Mouse (Mus musculus): Measurements from ENCODE around the gene Aprt.

The Aprt gene

DNA sequence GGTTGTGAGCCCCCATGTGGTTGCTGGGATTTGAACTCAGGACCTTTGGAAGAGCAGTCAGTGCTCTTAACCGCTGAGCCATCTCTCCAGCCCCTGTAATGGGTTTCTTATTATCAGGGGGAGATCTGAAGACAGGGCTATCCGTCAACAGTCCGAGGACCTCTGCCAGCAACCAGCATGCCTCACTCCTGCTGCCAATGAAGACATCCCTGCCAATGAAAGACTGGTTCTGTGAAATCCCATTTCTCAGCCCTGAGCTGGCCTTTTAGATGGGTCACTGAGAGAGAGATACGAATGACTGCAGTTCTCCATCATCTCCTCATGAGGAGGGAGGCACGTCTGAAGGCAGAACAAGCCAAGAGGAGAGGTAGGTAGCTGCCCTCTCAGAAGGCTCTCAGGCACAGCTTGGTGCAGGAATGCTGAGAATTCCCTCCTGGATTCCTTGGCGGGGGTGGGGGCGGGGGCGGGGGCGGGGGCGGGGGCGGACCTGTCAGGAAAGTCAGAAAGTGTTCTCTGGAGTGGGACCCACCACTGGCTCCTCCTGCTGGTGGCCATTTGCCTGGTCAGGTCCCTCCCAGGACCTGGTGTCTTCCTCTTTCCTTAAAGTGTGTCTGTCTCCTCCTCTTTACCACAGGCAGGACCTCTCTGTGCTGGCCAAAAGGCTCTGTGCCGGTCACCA lies 17.9 kb downstream of the Aprt start:
- no peak for DNase-seq

DNA sequence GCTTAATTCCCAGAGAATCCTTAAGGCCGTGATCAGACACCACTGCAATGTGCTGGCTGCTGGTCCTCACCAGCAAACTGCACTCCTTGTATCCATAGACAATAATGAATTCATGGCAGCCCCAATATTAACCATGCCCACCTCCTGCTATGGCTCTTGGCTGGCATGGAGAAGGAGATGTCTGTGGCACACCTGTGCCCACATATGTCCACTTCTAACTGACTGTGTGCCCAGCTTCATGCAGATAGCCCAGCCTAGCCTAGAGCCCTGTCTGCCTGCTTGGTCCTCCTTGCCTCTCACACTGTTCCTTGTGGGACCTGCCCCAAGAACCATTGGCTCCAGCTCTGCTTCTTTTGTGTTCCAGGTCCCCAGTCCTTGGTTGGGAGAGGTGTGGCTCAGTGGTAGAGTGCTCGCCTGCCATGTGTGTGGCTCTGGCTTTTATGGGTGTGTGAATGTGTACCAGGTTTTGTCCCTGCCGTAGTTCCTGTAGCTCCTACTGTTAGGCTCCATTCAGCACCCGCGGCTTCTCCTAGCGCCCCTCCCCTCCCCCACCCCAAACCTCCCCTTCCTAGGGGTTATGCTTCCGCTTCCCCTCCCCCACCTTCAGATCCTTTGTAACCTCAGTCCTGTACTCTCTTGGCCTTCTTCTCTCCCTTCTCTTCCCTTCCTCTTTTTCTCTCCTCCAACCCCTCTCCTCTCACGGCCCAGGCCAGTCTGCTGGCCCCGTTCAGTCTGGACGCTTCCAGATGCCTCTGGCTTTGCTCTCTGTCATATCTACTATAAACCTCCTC lies 19.3 kb downstream of the Aprt start:
- DNase-seq = no peak

DNA sequence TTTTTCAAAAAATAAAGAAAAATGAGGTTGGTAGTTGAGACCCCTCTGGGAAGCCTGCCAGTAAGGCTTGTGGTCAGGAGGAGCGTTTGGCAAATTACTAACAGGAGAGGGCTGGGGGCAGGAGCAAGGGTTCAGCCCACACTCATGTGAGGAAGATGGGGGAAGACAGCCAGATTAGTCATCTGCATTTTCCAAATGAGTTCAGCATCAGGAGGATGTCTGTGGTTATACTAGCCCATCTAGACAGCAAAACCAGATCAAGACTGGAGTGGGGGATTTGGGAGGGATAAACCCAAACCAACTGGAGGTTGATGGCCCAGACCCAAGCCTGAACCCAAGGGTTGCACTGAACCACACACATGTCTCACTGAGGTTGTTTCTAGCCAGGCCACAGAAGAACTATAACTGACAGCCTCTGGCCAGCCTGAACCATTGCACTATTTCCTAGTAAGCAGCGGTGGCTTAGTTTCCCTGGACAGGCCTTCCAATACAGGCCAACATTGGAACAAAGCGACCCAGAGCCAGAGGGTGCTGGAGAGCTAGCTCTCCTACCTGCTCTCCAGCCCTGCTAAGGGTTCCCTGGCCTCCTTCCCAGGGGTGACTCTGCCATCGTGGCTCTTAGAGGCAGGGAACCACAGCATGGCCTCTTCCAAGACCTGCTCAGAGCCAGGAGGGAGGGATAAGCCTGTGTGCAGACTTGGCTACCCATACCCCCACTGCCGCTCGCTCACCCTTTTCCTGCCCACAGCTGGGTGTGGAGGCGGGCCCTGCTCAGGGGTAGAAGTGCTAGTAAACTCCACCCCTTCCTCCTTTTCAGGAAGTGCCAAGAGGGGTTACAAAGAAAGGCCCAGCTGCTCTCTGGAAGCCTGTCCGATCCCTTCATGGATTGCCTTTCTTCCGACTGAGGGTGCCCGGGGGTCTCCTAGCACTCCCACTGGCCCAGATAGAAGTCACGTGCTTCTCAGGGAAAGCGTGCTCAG lies 20.4 kb downstream of the Aprt start:
- DNase-seq = no peak

DNA sequence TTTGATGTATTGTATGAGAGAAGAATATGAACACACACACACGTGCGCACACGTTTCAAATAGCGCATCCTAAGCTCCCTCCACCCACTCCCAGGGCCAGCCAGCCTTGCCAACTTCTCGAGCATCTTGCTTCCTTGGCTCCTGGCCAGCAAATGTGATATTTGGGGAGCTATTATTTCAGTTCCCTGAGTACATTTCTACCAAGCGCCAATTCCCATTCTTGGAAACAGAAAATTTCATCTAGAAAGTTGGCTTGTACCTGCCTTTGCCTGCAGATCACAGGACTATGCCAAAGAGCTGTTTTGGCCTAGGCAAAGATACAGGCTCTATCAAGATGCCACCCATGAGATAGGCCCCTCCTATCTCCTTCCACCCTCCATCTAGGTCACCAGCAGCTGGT lies 21.9 kb downstream of the Aprt start:
- peak; percentile 51 for DNase-seq

DNA sequence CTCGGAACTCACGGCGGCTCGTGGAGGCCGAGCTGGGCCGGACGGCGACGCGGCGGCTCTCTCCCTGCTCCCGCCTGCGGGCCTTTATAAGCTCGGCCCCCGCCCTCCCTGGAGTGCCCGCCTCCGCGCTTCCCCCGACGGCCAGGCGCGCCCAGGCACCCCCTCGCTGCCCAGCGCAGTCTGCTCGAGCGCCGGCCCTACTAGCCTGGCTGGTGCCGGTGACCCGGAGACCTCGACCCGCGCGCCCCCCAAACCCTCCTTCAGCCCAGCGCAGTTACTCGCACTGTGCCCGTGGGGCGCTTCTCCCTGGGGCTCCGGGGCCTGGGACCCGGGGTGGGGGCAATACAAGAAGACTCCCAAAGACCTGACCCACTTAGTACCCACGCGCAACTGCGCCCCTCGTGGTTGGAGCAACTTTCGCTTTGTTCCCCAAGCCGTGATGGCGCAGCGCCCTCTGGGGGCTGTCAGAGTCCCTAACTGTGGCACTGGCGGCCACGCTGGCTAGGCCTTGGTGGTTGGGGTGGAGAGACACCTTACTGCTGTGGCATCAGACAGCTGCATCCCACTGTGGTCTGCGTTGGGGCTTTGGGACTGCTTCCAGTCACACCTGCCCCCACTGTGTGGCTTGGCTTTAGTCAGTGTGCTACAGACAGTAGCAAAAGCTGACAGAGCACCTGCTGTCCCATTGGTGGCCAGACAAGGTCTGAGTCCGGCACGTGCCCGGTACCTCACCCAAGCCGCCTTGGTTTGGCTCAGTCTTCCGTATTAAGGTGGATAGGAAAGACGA lies 25.3 kb downstream of the Aprt start, which contains the start of gene Piezo1:
TSS of gene Piezo1 (minus strand) at position 65 of the 787 bp plus-strand sequence.
- peak; percentile 47 for DNase-seq

DNA sequence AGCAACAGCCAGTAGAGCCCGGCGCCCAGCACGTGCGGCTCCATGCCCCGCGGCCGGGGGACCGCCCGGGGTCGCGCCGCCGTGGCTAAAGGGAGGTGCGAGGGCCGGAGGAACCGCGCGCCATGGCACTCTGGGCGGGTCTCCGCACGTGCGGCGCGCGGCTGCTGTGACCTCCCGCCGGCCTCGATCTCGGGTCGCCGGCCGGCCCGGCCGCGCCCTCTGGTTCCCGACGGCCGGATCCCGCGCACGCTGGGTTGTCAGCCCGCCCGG lies 25.8 kb downstream of the Aprt start:
- DNase-seq = no peak

DNA sequence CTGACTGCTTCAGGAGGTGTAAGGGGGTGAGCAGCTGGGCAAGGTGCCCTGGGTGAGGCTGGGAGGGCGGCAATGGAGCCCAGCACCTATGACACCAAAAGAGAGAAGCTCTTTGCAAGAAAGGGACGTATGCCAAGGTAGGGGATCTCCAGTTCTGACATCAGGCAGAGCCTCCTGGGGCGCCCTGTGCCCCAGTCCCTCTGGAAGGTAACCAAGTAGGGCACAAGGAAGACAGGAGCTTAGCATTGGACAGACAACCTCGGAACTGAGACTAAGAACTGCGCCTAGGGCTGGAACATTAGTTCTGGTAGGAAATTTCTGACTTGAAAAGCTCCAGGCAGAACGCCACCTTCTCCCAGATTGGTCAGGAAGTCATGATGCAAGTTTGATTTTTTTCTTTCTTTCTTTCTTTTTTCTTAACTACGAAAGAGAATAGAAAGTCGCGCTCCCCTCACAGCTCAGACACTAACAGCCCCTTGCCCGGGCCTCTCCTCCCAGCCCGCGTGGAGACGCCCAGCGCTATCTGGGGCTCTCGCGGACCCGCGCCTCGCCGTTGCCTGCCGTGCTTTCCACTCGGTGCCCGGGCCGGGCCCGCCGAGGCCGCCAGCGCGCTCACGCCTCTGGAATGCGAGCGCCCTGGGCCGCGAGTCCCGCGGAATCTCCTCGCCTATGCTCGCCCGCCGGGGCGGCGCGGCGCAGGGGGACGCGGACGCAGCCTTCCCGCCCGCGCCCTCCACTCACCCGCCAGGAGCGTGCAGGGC lies 26.3 kb downstream of the Aprt start:
- no peak for DNase-seq

DNA sequence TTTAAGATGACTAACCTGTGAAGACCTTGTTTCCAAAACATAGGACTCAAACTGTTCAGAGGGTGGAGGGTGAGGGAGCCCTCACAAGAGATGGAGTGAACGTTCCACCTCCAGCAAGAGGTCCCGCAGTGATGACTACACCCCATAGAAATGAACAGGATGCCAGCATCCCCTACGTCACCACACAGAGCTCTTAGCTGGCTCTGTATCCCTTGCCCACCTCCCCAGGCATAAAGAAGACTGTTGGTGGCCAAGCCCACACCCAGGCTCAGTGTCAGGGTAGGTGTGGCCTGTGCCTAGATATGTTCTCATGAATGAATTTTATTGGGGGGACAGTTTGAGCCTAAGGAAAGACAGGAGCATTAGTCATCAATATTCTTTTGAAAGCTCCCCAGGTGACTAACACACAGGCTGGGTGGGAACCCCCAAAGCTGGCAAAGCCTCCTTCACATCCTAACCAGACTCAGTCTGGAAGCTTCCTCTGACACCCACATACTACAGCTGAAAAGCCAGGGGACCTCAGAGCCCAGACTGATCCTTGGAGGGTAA lies 27.7 kb downstream of the Aprt start:
- no peak for DNase-seq

DNA sequence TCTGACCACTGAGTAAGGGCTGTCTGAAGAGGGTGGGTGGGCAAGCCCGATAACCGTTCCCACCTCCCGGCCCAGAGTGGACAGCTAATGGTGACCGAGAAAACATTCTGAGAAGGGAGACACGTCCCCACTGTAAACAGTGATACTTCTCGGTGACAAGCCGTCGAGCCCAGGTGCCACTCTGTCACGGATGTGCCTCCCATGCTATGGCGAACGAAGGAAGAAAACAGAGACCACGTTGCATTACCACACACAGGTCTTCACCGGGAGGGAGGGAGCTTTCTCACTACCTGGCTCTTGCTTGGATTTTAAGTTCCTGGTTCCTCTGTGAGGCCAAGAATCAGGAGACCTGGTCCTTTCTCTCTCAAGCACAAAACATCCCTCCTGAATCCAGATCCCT lies 28.4 kb downstream of the Aprt start:
- DNase-seq = no peak

DNA sequence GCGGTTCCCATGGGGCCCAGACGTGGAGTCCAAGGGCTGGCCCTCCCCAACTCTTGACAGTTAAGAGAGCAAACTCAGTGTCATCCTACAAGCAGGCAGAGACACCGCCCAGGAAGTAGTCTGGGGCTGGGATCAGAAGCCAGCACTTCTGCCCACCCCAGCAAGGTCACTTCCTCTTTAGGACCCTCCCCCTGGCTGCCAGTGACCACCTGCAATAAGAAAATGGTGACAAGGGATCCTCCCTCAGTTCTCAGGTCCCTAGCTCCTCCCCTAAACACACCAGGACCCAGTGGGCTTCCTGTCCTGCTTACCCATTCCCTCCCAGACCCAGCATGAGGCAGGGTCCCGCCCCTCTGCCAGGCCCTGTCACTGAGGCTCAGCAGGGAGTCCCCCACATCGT lies 28.9 kb downstream of the Aprt start:
- DNase-seq = no peak

DNA sequence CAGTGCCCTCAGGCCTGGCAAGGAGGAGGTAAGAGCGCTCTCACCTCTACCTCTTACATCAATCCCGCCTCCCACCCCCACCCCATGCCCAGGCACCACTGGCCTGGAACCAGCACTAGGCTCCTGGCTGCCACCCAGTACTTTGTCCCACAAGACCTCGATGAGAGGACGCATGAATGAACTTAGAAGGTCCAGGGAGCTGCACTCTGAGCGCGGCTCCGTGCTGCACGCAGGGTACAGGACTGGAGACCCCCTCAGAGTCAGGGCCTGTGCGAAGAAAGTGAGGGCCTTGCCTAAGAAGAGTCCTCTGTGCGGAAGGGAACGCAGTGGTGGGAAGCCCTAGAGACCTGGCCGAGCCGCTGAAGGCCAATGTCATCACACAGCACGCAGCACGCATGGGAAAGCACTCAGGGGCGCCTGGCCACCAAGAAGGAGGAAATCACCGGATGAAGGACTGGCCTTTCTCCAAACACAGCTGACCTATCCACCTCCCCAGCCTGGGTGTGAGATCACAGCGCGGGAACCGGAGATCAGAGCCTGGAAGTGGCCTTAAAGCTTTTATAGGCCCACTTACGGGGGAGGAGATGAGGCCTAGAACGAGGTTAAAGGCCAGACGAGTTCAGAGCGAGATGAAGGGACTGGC lies 29.8 kb downstream of the Aprt start:
- DNase-seq = no peak

DNA sequence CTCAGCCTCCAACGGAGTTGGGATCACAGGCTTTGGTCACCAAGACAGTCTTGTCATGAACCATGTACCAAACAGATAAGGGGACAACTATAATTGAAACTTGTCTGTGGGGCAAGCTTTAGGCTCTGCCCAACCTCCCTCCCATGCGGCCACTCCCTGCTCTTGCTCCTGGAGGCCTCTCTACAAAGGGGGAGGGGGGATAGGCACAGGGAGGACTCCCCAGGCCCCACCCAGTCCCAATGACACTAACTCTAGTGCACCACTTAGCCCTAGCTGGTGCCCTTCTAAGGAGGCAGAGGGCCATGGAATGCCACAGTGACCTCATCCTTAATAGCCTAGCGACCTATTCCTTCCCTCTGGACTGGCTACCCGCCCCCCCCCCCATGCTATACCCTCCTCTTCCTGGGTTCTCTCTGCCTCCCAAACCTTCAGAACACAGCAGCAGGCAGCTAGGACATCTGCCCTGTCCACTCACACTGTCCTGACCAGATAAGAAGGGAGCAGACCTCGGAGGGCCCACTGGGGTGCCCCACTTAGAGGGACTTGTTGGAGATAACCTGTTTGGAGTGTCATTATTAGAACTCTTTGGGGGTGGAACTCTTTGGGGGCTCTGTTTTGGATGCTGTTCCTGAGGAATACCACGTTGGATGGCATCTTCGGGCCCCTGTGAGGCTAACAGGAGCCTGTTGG lies 30.5 kb downstream of the Aprt start:
- DNase-seq = no peak

DNA sequence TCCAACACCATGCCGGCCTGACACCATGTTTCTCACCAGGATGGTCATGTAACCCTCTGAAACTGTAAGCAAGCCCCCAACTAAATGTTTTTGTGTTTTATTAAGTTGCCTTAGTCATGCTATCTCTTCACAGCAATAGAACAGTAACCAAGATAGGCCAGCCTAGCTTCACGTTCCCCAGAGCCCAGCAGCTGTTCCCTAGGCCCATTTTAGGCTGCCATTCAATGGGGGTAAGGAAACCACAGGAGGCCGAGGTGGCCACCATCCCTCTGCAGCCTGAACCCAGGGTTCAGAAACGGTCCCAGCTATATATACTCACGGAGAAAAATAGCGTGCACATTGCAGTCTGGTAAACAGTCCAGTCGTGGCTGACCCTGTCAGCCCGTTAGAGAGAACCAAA lies 32.6 kb downstream of the Aprt start:
- DNase-seq = no peak

DNA sequence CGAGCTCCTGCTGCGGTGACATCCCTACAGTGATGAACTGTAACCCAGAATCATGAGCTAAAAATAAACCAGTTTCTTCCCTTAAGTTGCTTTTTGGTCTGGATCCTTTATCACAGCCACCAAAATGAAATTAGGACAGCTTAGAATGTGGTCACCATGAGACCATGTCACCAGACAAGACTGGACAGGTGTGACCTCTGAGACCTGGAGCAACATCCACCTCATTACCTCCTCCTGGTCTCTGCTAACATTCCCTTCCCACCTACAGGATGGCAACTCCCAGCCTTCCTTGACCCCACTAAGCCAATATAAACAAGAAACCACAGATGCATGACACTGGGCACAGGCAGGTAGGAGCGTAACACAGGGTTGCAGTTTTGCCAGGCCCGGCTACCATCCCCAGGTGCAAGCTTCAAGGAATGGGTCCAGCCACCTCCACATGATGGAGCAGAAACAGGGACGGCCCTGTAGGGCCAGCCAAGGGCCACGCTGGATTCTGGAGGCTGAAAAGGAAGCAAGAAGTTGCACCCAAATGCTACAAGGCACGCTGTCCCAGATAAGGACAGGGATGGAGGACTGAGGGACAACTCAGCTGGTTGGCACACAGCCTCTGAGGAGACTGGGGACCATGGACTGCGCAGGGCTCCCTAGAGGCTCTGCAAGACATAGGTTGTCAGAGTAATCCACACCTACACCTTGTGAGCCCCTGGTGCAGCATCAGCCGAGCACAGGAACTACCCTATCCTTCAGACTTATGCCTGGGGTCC lies 38.2 kb downstream of the Aprt start:
- DNase-seq = no peak

DNA sequence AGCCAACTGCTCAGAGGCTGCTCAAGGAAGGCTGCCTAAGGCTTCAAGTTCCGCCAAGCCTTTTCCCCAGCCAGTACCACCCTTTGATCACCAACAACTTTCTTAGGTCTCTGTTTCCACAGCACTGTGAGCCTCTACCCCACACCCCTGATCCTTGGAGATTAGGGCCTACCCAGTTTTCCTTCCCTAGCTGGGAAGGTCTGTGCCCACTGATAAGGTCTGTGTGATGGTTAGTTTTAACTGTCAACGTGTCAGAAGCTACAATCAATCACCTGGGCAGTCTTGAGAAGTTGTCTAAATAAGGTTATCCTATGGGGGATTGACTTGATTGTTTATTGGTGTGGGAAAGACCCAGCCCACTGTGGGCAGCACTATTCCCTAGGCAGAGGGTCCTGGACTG lies 38.9 kb downstream of the Aprt start:
- DNase-seq = no peak

DNA sequence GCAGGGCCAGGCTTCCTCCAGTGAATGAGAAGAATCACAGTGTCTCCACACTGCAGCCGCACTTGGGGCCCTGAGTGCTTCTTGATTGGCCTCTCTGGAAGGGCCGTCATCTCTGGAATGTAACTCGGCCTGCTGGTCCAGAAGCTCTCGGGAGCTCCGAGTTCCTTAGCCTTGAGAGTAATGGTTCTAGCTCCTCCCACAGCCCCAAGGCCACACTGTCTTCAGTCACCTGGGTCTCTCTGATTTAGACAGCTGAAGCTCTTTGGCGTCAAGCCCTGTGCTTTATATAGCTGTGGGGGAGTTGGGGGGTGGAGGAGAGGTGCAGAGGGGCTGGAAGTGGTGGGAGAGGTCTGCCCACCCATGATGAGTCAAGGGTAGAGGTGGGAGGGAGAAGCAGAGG lies 39.7 kb downstream of the Aprt start:
- no peak for DNase-seq

DNA sequence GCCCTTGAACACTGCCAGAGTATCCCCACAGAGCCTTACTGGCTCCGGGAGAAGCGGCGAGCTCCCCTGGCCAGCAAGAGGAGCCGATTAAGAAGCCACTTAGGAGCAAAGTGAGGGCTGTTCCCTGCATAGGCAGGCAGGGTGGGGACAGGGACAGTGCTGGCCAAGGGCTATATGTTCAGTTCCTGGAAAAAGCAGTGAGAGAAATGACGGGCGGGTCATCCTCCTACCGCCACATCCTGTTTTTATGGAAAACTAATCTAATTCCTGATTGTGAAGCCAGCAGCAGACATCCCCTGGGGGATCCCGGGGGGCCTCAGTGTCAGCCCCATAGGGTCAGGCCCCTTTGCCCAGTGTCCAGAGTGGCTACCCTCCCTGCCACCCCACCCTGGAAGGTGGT lies 45.4 kb downstream of the Aprt start:
- DNase-seq = no peak

DNA sequence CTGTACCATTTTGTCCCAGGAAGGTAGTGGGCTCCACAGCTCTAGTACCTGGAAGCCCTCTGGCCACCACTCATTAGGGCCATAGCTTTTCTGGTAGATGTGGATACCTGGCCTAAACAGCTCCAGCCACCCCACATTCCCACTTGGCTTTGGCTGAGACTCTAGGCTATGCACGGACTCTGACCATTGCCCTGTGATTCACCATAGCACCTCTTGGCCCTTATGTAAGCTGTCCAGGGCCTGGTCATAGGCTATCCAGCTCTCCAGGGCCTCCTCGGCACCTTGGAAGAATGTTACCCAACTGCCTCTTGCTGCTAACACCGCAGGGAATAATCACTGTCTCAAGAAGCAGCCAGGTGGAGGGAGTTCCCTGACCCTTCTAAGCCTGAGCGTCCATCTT lies 47.5 kb downstream of the Aprt start:
- no peak for DNase-seq

DNA sequence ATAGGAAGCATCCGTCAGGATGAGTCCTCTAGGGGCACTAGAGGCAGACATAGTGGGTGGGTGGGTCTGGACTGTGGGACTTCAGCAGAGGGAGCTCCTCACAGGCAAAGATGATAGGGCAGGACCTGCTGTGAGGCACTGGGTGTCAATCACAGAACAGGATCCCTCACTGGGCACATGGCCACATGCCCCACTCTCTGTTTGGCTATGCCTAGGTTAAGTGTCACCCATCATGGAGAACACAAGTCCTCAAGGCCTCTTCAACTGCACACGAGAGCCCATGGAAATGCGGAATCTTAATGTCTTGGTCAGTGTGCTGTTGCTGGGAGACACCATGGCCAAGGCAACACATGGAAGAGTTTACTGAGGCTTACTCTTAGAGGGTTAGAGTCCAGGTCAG lies 48.8 kb downstream of the Aprt start:
- no peak for DNase-seq
